Comparison of ENCODE assay signal across 23 mouse cellular contexts in genomic region chr6:117569576-117570326, GRCm38 (mm10).
A peak's percentile ranks its signal among the peaks of the same experiment; 100 is the strongest.
DNase-seq lines count a peak whose midpoint lies in the region; ATAC-seq and TF ChIP-seq lines count a peak whose summit lies in the region.
"Had no signal": no experiment of that assay in that cellular context is flagged by ENCODE, and none has a peak within 500 bp of the region (broad histone marks: within the 10 kb centered on the region; RNA-seq: fewer than 3 reads in every experiment).

No protein-coding gene starts in this region.

- H3K4me3 ChIP-seq in intestine, embryonic 14.5 days (ENCODE audit: low read depth, low read length) = no peak overlapping the region
- no peak overlapping the region for H3K4me3 ChIP-seq in intestine, postnatal 0 days (ENCODE audit: low read depth, low read length)
- no peak overlapping the region for H3K4me3 ChIP-seq in lung, embryonic 15.5 days
- no peak overlapping the region for H3K4me3 ChIP-seq in neural tube, embryonic 15.5 days (replicated peaks)
- H3K4me3 ChIP-seq: embryonic facial prominence, embryonic 12.5 days; forebrain, embryonic 12.5 days; heart, embryonic 13.5 days; hindbrain, embryonic 13.5 days; limb, embryonic 10.5 days; liver, embryonic 15.5 days; midbrain, embryonic 12.5 days; stomach, embryonic 15.5 days had no signal

- no peaks in the 10 kb centered on the region for H3K9me3 ChIP-seq in intestine, embryonic 14.5 days (ENCODE audit: control insufficient read depth, low read length)
- H3K9me3 ChIP-seq in intestine, postnatal 0 days (ENCODE audit: control insufficient read depth) = no peaks in the 10 kb centered on the region
- H3K9me3 ChIP-seq in lung, embryonic 15.5 days = no peaks in the 10 kb centered on the region
- H3K9me3 ChIP-seq in neural tube, embryonic 15.5 days (replicated peaks) = no peaks in the 10 kb centered on the region
- H3K9me3 ChIP-seq: embryonic facial prominence, embryonic 12.5 days; forebrain, embryonic 12.5 days; heart, embryonic 13.5 days; hindbrain, embryonic 13.5 days; limb, embryonic 10.5 days; liver, embryonic 15.5 days; midbrain, embryonic 12.5 days; stomach, embryonic 15.5 days had no signal

- H3K4me1 ChIP-seq in intestine, embryonic 14.5 days (replicated peaks; ENCODE audit: control insufficient read depth, insufficient read depth, low read length) = peaks cover 23% of the 10 kb centered on the region; the same call in 1 of the 2 replicates
- H3K4me1 ChIP-seq in intestine, postnatal 0 days (replicated peaks; ENCODE audit: control insufficient read depth, insufficient read depth, low read length) = no peaks in the 10 kb centered on the region
- peaks cover 24% of the 10 kb centered on the region for H3K4me1 ChIP-seq in lung, embryonic 15.5 days
- H3K4me1 ChIP-seq in neural tube, embryonic 15.5 days = peaks cover 6% of the 10 kb centered on the region
- H3K4me1 ChIP-seq: forebrain, embryonic 12.5 days; liver, embryonic 15.5 days had no signal

- no peak overlapping the region for H3K27ac ChIP-seq in intestine, embryonic 14.5 days (ENCODE audit: low read depth)
- H3K27ac ChIP-seq in intestine, postnatal 0 days (ENCODE audit: low read depth, low read length) = no peak overlapping the region
- no peak overlapping the region for H3K27ac ChIP-seq in lung, embryonic 15.5 days
- no peak overlapping the region for H3K27ac ChIP-seq in neural tube, embryonic 15.5 days (replicated peaks)
- H3K27ac ChIP-seq: forebrain, embryonic 12.5 days; heart, embryonic 13.5 days; hindbrain, embryonic 13.5 days; liver, embryonic 15.5 days; macrophage; midbrain, embryonic 12.5 days; stomach, embryonic 15.5 days had no signal

- DNase-seq in intestine, embryonic 14.5 days (ENCODE audit: low spot score) = peak; percentile 48
- DNase-seq in lung, postnatal 4 days = no peak
- peak; percentile 11 for DNase-seq in neural tube, embryonic 10.5 days (ENCODE audit: extremely low spot score, low spot score)
- DNase-seq: adrenal gland, adult 2 months; cerebellum, adult 11-12 months; cerebellum, postnatal 14 days; heart, postnatal 14 days; liver; thymus, adult 2 months; thymus, postnatal 4 days had no signal

- TF ChIP-seq CTCF in intestine, postnatal 0 days (IDR thresholded peaks at IDR 0.05; ENCODE audit: low read depth) = no peak

- no peak overlapping the region for H3K9ac ChIP-seq in intestine, embryonic 14.5 days (ENCODE audit: low read length)
- no peak overlapping the region for H3K9ac ChIP-seq in intestine, postnatal 0 days (ENCODE audit: low read depth, low read length)
- H3K9ac ChIP-seq in lung, embryonic 15.5 days = no peak overlapping the region
- H3K9ac ChIP-seq in neural tube, embryonic 15.5 days (replicated peaks) = no peak overlapping the region
- H3K9ac ChIP-seq: embryonic facial prominence, embryonic 12.5 days; forebrain, embryonic 12.5 days; heart, embryonic 13.5 days; hindbrain, embryonic 13.5 days; liver, embryonic 15.5 days; midbrain, embryonic 12.5 days; stomach, embryonic 15.5 days had no signal

- WGBS in intestine, embryonic 14.5 days = 63% methylated on average over 11 of the region's 11 CpGs
- WGBS in intestine, postnatal 0 days = 68% methylated on average over 11 of the region's 11 CpGs
- WGBS in lung, embryonic 15.5 days = 46% methylated on average over 11 of the region's 11 CpGs
- 76% methylated on average over 11 of the region's 11 CpGs for WGBS in neural tube, embryonic 15.5 days

- no peaks in the 10 kb centered on the region for H3K36me3 ChIP-seq in intestine, embryonic 14.5 days (ENCODE audit: control insufficient read depth, insufficient read depth, low read length)
- H3K36me3 ChIP-seq in intestine, postnatal 0 days (ENCODE audit: control insufficient read depth, insufficient read depth) = no peaks in the 10 kb centered on the region
- no peaks in the 10 kb centered on the region for H3K36me3 ChIP-seq in lung, embryonic 15.5 days
- H3K36me3 ChIP-seq in neural tube, embryonic 15.5 days = no peaks in the 10 kb centered on the region
- H3K36me3 ChIP-seq: embryonic facial prominence, embryonic 12.5 days; forebrain, embryonic 12.5 days; heart, embryonic 13.5 days; hindbrain, embryonic 13.5 days; limb, embryonic 10.5 days; liver, embryonic 15.5 days; midbrain, embryonic 12.5 days; stomach, embryonic 15.5 days had no signal

- H3K4me2 ChIP-seq in intestine, embryonic 14.5 days (ENCODE audit: low read length) = no peak overlapping the region
- no peak overlapping the region for H3K4me2 ChIP-seq in intestine, postnatal 0 days (replicated peaks; ENCODE audit: low read depth)
- no peak overlapping the region for H3K4me2 ChIP-seq in lung, embryonic 15.5 days
- H3K4me2 ChIP-seq in neural tube, embryonic 15.5 days = no peak overlapping the region
- H3K4me2 ChIP-seq: embryonic facial prominence, embryonic 12.5 days; forebrain, embryonic 12.5 days; heart, embryonic 13.5 days; hindbrain, embryonic 13.5 days; liver, embryonic 15.5 days; midbrain, embryonic 12.5 days; stomach, embryonic 15.5 days had no signal

- H3K27me3 ChIP-seq in intestine, embryonic 14.5 days (replicated peaks; ENCODE audit: control insufficient read depth, insufficient read depth, low read length) = no peaks in the 10 kb centered on the region
- no peaks in the 10 kb centered on the region for H3K27me3 ChIP-seq in intestine, postnatal 0 days (replicated peaks; ENCODE audit: control insufficient read depth, insufficient read depth, low read length)
- H3K27me3 ChIP-seq in lung, embryonic 15.5 days = peaks cover 15% of the 10 kb centered on the region
- H3K27me3 ChIP-seq in neural tube, embryonic 15.5 days (replicated peaks) = no peaks in the 10 kb centered on the region
- H3K27me3 ChIP-seq: embryonic facial prominence, embryonic 12.5 days; forebrain, embryonic 12.5 days; hindbrain, embryonic 13.5 days; liver, embryonic 15.5 days; midbrain, embryonic 12.5 days; stomach, embryonic 15.5 days had no signal

- no peak for ATAC-seq in intestine, embryonic 14.5 days (replicated peaks; ENCODE audit: low FRiP score, low TSS enrichment, low read depth)
- ATAC-seq in intestine, postnatal 0 days = no peak
- peak; percentile 81; the same call in 1 of the 2 replicates for ATAC-seq in lung, embryonic 15.5 days (ENCODE audit: borderline replicate concordance, extremely low read depth, low FRiP score, low TSS enrichment)
- no peak for ATAC-seq in neural tube, embryonic 15.5 days (ENCODE audit: low FRiP score)
- no peak for ATAC-seq in megakaryocyte progenitor cell, adult 5-6 weeks (replicated peaks; ENCODE audit: poor library complexity)

Comparison
In these comparisons a context has a peak if more than half of its experiments do, and no peak if none do; other contexts are left out.
1. DNase-seq: peak in intestine, embryonic 14.5 days (single experiment) and neural tube, embryonic 10.5 days (single experiment); none in lung, postnatal 4 days (0 of 2).